Mouse (Mus musculus): Measurements from ENCODE around the gene Itm2b.

- no peak for TF ChIP-seq CTCF (IDR thresholded peaks at IDR 0.05; ENCODE audit: low read depth, low read length)
- TF ChIP-seq POLR2A (IDR thresholded peaks at IDR 0.05; ENCODE audit: insufficient read depth, low read length) = no peak
Observed at GRCm38 (mm10) chr14:73312909-73313308, 72.2 kb downstream of the Itm2b start.

All from ES-Bruce4 (cell line).